Mouse (Mus musculus): ENCODE results near the gene Chd9. TPM values are rescaled to one million over a fixed set of nuclear protein-coding genes. Genes with fewer than 3 reads are reported as not detected.

Gene Chd9
- polyA plus RNA-seq, 1 experiment: 1.4 TPM

DNA sequence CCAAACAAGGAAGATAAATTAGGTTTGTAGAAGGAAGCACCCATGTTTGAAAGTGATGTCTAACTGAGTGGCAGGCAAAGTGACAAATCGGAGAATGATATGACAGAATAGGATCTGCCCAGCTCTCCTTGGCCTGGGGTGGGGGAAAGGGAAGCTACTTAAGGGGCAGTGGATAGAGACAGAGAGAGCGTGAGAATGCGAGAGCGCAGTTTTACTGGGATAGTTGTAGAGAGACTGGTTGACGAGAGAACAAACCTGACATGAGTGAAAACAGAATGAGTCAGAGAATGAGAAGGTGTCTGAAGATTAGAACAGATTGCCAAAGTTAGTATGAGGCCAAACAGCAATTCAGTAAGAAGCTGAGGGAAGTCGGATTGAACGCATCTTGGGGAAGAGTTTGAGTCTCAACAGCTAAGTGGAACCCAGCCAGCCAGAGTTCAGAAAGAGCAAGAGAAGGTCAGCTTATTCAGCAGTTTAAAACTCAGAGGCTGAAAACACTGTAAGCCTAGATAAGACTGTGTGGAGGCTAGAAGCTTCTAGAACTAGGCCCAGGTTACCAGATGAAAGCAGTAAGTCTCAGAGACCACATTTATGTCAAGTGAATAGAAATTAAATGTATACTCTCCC lies 231.8 kb downstream of the Chd9 start:
- no peak for TF ChIP-seq GATA1 (IDR thresholded peaks at IDR 0.05; ENCODE audit: low read length)

DNA sequence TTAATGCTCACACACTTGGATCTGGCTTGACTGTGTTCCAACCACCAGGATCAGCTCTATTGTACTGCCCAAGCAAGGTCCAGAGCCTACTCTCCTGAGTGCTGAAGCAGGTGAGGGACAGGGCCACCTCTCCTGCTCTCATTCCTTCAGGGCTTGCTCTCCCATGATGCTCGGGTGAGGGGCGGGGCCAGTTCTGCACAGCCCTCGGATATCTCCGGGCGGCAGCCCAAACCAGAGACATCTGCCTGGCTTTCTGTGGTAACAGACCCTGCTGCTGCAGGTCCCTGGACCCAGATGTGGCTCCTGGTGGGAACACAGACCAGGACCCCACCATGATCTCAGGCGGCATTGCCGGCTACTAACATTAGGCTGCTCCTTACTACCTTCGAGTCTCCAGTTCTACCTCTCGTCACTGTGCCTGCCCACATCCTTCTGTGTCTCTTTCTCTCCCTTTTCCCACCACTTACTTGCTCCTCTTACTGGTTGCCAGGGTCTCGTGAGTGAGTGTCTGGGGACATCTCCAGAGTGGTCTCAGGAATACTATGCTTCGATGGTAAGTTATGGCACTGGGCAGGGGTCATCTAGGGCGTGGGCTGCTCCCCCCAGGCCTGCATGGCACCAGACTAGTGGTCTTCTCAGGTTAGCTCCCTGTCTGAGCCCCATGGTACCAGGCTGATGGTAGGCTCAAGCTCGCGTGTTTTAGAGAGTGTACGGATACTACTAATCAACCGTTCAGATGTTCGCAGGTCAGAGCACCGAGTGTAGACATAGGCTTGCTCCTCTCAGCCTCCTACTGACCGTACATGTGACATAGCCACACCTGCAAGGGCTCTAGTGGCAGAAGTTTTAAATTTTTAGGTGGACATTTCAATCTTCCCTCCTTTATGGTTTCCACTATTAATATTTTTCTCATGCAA lies 232.7 kb downstream of the Chd9 start:
- no peak for TF ChIP-seq GATA1 (IDR thresholded peaks at IDR 0.05; ENCODE audit: low read length)

DNA sequence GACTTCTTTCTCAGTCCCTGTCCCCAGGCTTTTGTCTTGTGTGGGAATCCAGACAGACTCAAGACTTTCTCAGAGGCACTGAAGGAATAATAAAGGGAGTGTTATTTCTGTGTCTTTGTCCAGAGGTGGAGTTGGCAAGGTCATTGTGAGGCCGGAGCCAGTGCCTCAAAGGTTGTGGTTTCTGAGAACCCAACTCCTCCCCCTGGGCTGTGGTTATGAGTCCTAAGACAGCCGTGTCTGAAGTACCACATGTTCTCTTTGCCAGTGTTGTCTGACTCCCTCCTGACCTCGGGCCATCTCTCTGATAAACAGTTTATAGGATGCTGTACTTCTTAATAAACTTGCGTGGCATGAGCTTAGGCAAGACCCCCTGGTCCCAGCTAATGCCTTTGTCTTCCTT lies 237.0 kb downstream of the Chd9 start:
- TF ChIP-seq GATA1 (IDR thresholded peaks at IDR 0.05; ENCODE audit: low read length): no peak

- TF ChIP-seq GATA1 (IDR thresholded peaks at IDR 0.05; ENCODE audit: low read length): no peak
Measured at GRCm38 (mm10) chr8:91069407-91069806, 241.3 kb downstream of the Chd9 start.

- no peak for TF ChIP-seq GATA1 (IDR thresholded peaks at IDR 0.05; ENCODE audit: low read length)
Measured at GRCm38 (mm10) chr8:91069834-91070233, 241.7 kb downstream of the Chd9 start, which contains the start of gene Rbl2. Rbl2 (plus strand) TSS chr8:91070057.

DNA sequence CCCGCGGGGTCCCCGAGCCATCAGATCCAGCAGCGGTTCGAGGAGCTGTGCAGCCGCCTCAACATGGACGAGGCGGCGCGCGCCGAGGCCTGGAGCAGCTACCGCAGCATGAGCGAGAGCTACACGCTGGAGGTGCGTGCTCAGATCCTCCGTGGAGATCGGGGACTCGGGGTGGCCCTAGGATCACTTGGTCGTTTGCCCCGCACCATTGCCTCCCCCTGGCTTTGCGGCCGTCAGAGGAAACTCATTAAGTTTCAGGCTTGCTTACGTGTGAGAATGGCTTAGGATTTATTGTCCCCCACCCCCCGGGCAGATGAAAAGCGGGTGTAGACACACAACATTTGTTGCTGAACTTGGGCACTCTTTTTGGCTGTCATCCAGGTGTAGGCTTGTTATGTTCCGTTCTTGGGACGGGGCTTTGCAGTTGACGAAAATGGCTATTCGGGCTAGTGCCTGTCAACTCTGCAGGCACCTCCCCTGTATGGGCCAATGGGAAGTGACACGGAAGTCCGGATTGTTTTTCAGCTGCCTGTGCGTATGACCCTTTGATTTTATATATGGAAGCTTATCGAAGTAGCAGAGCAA lies 242.2 kb downstream of the Chd9 start:
- TF ChIP-seq GATA1 (IDR thresholded peaks at IDR 0.05; ENCODE audit: low read length): no peak

DNA sequence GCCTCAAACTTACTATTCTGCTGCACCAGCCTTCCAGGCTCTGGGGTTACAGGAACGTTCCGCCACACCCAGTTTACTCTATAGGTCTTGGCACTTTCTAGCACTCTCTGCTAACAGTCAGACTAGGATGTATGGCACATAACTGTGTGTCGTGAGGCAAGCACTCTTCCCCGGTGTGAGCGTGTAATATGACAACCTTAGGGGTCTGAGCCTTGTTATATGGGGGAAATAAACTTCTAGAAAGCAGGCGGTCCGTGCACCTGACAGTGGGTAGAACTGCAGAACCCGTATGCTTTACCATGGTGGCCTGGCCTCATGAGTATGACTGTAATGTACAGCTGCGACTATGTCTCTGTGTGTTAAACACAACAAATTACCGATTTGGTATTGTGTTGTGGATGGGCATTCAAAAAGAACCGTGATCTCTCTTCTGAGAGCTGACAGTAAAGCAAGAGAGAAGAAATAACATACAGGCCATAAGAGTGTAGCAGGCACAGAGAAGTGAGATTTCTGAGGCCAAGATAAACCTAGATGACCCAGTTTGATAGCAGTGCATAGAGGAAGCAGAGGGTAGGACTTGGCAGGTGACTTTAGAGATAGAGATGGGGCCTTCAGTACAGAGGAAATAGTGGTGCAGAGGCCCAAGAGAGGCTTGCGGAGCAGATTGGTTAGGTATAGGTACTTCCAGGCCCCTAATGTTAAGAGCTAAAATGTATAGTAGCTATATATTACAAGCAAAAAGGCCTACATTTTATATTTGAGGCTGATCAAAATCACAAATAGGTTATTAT lies 249.1 kb downstream of the Chd9 start:
- peak; percentile 94 for TF ChIP-seq GATA1 (IDR thresholded peaks at IDR 0.05; ENCODE audit: low read length)

DNA sequence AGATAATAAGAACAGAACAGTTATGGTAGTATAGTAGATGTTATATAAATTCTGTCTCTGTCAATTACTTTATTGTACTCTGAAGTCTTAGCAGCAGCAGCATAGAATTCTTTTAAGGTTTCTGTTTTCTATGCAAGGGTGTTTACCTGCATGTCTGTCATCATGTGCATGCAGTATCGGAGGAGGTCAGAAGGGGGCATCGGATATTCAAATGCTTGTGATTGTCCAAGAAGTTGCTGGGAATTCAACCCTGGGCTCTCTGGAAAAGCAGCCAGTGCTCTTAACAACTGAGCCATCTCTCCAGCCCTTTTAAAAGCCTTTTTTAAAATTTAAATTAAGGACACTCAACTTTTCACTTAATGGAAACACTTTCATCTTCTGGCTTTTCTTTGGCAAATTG lies 251.5 kb downstream of the Chd9 start:
- TF ChIP-seq GATA1 (IDR thresholded peaks at IDR 0.05; ENCODE audit: low read length): no peak

DNA sequence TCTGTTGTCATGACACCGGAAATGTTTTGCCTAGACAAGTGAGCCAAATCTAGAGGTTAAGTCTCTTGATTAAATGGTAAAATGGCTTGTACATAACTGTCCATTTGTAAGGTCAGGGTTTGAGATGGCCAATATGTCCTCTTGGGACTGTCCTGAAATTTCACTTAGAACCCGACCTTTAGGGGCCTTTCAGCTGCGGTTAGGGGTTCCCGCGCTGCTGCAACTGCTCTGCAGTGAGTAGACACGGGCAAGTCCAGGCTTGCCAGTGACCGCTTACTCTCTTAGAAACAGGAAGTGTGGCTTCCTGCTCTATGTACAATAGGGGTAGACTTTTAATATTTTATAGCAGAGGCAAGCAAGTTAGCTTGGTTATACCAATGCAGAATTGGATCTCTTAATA lies 253.8 kb downstream of the Chd9 start:
- no peak for TF ChIP-seq GATA1 (IDR thresholded peaks at IDR 0.05; ENCODE audit: low read length)

GRCm38 (mm10) chr8:91082428-91082827 lies 254.3 kb downstream of the Chd9 start:
- TF ChIP-seq GATA1 (IDR thresholded peaks at IDR 0.05; ENCODE audit: low read length): no peak

DNA sequence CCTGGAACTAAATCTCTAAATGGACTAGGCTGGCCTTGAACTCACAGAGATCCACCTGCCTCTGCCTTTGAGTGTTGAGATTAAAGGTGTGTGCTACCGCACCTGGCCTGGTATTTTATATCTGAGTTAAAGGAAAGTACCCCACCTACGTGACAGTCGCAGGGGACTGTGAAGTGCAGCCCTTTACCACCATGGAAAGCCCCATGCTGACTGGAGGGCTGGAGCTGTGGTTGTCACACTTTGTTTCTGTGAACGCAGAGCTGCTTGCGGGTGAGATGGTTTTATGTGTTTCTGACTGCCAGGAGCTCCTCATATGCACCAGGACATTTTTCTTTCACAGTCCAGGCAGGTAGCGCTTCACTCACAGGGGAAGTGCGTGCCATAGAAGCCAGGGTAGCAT lies 260.3 kb downstream of the Chd9 start:
- no peak for TF ChIP-seq GATA1 (IDR thresholded peaks at IDR 0.05; ENCODE audit: low read length)

GRCm38 (mm10) chr8:91089601-91090000 lies 261.4 kb downstream of the Chd9 start:
- no peak for TF ChIP-seq GATA1 (IDR thresholded peaks at IDR 0.05; ENCODE audit: low read length)

DNA sequence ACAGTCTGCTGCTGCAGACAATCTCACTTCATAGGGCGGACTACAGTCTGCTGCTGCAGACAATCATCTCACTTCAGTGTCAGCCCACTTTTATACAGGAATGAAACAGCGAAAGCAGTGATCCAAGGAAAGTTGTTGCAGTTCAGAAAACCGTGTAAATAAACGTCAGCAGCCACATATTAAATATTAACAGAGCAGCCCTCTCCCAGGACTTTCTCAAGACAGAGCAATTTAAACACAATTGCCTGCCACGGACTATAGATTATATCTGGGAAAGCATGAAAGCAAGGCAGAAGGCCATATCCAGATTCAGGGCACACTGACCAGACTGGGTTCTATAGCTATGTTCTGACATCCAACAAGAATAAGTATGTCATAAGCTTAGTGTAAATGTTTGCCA lies 266.0 kb downstream of the Chd9 start:
- TF ChIP-seq GATA1 (IDR thresholded peaks at IDR 0.05; ENCODE audit: low read length): no peak

DNA sequence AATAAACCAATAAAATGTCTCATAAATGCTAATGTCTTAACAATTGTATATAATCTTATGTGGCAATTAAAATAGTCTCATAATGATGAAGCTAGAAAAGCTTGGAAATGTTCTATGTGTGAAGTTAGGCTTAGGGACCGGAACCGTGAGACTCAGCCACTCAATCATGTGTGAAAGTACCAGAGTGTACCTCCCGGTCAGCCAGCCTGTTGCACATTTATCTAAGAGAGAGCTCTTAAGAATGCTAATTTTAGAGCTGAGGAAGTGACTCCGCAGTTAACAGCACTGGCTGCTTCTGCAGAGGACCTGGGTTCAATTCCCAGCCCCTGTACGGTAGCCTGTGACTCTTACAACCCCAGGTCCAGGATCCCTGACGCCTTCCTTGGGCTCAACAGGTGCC lies 270.0 kb downstream of the Chd9 start:
- no peak for TF ChIP-seq GATA1 (IDR thresholded peaks at IDR 0.05; ENCODE audit: low read length)

Other genes with a start within 250 kb of the Chd9 start
- not detected in 2 replicates for gene Gm19935, start 11.0 kb upstream of the Chd9 start, polyA plus RNA-seq (2012)
- 3.4 and 4.5 TPM in 2 replicates for gene Rbl2, start 241.7 kb downstream of the Chd9 start, polyA plus RNA-seq (2012)